Mouse (Mus musculus): ENCODE measurements around the gene Gsk3a. TPM values are rescaled to one million over a fixed set of nuclear protein-coding genes. Genes with fewer than 3 reads are reported as not detected.

Gsk3a gene
- polyA plus RNA-seq, 1 experiment from 2014 or later = 19.7 TPM

DNA sequence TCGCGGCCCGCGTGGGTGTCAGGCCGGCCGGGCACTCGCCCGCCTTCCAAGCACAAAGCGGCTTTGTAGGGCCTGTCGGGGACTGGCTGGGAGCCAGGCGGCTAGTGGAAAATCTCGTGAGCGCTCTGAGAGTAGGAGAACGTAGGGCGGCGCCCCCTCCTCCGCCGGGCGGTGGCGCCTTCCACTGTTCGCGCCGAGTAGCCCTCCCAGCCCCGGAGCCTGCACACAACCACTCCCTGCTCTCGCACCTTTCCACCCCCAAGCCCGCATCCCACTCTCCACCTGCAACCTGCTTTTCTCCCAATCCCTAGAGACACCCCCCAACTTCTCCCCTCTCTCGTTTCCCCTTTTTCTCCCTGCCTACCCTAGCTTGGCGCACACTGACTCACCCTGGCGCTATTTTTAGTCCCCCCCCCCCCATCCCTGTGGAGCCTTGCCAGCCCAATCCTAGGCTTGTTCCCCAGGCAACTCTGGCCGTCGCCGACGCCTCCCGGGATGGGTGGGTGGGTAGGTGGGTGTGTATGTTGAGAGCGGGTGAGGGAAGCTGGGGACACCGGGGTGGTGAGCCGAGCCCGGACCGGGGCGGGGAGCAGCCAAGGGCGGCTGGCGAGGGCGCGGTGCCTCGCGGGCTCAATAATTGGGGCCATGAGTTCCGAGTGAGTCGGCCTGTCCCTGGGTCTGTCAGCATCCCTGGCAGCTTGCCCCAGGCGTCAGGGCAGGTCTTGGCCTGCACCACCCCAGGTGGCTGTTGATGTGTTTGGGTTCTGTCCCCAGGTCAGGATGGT is 41.6 kb upstream of the Gsk3a start:
- peak; percentile 61 for ATAC-seq (ENCODE audit: low FRiP score, low read depth)
- no peaks in the 10 kb centered on the region for H3K27me3 ChIP-seq
- H3K4me3 ChIP-seq = peak overlapping the region; percentile 59
- no peaks in the 10 kb centered on the region for H3K36me3 ChIP-seq
- H3K4me1 ChIP-seq (replicated peaks) = peaks cover 75% of the 10 kb centered on the region
- under 1% methylated on average over 37 of the region's 49 CpGs for WGBS
- no peaks in the 10 kb centered on the region for H3K9me3 ChIP-seq
- H3K4me2 ChIP-seq = peak overlapping the region; percentile 69
- peak overlapping the region; percentile 99 for H3K27ac ChIP-seq (replicated peaks)
- H3K9ac ChIP-seq = peak overlapping the region; percentile 81

DNA sequence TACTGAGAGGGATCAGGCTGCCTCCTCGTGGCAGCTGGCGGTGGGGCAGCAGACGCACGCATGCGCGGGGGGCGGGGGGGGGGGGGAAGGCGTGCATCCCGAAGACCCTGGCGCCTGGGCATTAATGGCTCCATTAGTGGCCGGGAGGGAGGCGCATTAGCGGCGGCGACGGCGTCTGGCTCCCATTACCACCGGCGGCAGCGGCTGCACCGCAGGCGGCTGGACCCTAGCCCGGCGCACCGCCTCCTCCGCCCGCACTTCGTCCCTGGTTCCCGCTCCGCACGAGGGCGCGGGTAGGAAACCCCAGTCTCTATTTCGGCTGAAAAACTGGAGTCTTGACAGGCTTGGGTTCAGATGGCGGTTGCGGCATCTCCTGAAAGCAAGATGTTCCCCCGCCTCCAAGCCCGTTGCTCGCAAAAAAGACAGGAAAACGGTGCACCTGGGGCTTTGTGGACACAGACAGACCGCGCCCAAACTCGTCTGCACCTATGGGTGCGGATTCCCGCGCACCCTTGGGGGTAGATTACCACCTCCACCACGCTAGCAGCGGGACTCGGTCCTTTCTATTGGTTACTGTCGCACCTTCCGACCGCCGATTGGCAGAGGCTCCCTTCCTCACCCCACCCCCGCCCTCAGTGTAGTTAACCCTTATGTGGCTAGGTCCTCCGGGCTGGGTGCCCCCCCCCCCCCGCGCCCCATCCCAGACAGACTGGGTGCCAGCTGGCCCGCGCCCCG is 40.9 kb upstream of the Gsk3a start:
- under 1% methylated on average over 54 of the region's 60 CpGs for WGBS
- peak; percentile 77 for ATAC-seq (ENCODE audit: low FRiP score, low read depth)
- H3K4me1 ChIP-seq (replicated peaks) = peaks cover 75% of the 10 kb centered on the region

DNA sequence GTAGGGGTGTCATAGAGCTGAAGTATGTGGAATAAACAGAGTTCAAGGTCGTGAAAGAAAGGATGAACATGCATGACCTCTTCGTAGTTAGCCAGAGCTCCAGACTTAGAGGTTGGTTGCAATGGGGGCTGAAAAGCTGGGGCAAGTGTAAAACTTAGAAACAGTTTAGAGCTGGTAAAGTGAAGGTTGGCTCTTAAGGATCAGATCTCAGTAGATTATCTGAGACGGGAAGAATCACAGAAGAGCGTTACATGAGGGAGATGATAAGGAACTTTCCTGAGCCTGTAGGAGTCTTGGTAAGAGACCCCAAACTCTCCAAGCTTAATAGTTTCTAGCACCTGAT is 40.3 kb upstream of the Gsk3a start:
- peak overlapping the region; percentile 69 for H3K4me2 ChIP-seq
- peak overlapping the region; percentile 18 for H3K9ac ChIP-seq
- H3K4me3 ChIP-seq = peak overlapping the region; percentile 59
- H3K27ac ChIP-seq (replicated peaks) = peak overlapping the region; percentile 99
- peaks cover 73% of the 10 kb centered on the region for H3K4me1 ChIP-seq (replicated peaks)
- no peaks in the 10 kb centered on the region for H3K27me3 ChIP-seq
- no peaks in the 10 kb centered on the region for H3K9me3 ChIP-seq
- H3K36me3 ChIP-seq = peaks cover 6% of the 10 kb centered on the region; the same call in 1 of the 2 replicates
- WGBS = 18% methylated on average over 4 of the region's 4 CpGs
- no peak for ATAC-seq (ENCODE audit: low FRiP score, low read depth)

More for the DNA sequence above, 40.9 kb upstream of the Gsk3a start:
- H3K4me3 ChIP-seq = peak overlapping the region; percentile 59
- H3K27ac ChIP-seq (replicated peaks) = peak overlapping the region; percentile 99
- H3K4me2 ChIP-seq = peak overlapping the region; percentile 69
- peak overlapping the region; percentile 81 for H3K9ac ChIP-seq
- H3K36me3 ChIP-seq = peaks cover under 1% of the 10 kb centered on the region; the same call in 1 of the 2 replicates
- H3K9me3 ChIP-seq = no peaks in the 10 kb centered on the region
- no peaks in the 10 kb centered on the region for H3K27me3 ChIP-seq

- H3K9me3 ChIP-seq = no peaks in the 10 kb centered on the region
- WGBS = 88% methylated on average over 4 of the region's 4 CpGs
- peak overlapping the region; percentile 69 for H3K4me2 ChIP-seq
- H3K4me1 ChIP-seq (replicated peaks) = peaks cover 72% of the 10 kb centered on the region
- peak overlapping the region; percentile 18 for H3K9ac ChIP-seq
- ATAC-seq (ENCODE audit: low FRiP score, low read depth) = no peak
- peak overlapping the region; percentile 59; the same call in 1 of the 2 replicates for H3K4me3 ChIP-seq
- H3K27ac ChIP-seq (replicated peaks) = peak overlapping the region; percentile 99
- H3K36me3 ChIP-seq = peaks cover 11% of the 10 kb centered on the region
- H3K27me3 ChIP-seq = no peaks in the 10 kb centered on the region
These were observed 39.8 kb upstream of the Gsk3a start for GRCm38 (mm10) chr7:25277405-25277804.

DNA sequence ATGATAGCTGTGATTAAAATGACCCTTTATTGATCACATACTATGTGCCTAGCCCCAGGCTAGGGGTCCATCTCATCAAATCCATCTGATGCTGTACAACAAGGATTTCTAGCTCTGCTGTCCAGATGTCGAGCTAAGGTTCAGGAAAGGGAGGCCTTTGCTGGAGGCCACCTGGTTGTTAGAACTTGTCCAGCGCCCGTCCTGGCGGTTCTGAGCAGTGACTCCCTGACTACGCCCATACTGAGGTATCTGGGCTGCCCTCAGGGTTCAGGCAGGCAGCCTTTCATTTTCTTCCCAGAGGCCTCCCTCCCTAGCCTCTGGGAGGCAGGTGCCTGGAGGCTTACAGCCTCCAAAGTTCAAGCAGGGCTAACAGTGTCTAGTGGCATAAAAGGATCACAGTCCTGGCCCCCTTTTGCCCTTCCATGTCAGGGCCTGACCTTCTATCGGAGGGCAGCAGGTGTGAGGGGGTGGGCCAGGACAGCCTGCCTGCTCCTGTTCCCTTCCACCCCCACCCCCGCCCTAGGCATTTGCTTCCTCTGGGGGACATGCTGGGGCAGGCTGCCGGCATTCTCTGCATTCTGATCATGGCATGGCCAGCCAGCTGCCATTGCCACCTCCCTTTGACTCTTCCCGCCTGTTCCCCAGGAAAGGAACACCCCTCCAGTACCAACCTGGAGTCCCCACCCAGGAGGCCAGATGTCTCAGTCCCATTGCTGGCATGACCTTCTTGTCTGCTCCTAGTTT is 38.1 kb upstream of the Gsk3a start:
- Histone ChIP-seq H3K9me3 (no peaks in the 10 kb centered on the region), H3K27me3 (no peaks in the 10 kb centered on the region), H3K27ac (replicated peaks) (no peak overlapping the region; the same call in 1 of the 2 replicates), H3K9ac (no peak overlapping the region), H3K4me3 (no peak overlapping the region), H3K4me2 (no peak overlapping the region), H3K4me1 (replicated peaks) (peaks cover 62% of the 10 kb centered on the region), H3K36me3 (peaks cover 24% of the 10 kb centered on the region)
- 60% methylated on average over 9 of the region's 9 CpGs for WGBS
- ATAC-seq (ENCODE audit: low FRiP score, low read depth) = no peak

DNA sequence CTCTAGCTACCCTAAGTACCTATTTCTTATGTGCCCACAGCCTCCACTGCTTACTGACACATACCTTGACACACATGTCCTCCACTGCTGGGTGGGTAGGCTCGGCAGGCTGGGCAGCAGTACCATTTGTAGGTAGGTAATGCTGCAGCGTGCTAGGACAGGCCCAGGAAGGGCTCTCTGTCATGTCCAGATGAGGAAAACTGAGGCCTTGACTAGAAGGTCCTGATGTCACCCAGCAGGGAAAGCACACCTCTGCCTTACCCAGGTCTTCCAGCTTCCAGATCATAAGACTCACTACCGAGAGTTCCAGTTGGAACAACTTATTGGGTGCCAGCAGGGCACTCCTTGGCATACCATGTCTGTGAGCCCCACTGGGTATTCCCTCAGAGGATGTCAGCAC is 37.3 kb upstream of the Gsk3a start:
- no peak overlapping the region for H3K4me3 ChIP-seq
- H3K4me1 ChIP-seq (replicated peaks) = peaks cover 61% of the 10 kb centered on the region
- WGBS = 92% methylated on average over 3 of the region's 3 CpGs
- no peak overlapping the region for H3K4me2 ChIP-seq
- peaks cover 24% of the 10 kb centered on the region for H3K36me3 ChIP-seq
- H3K27ac ChIP-seq (replicated peaks) = no peak overlapping the region
- ATAC-seq (ENCODE audit: low FRiP score, low read depth) = no peak
- H3K9ac ChIP-seq = peak overlapping the region; percentile 15; the same call in 1 of the 2 replicates
- no peaks in the 10 kb centered on the region for H3K27me3 ChIP-seq
- no peaks in the 10 kb centered on the region for H3K9me3 ChIP-seq

- Histone ChIP-seq H3K27ac (replicated peaks) (no peak overlapping the region), H3K9me3 (no peaks in the 10 kb centered on the region), H3K27me3 (no peaks in the 10 kb centered on the region), H3K4me3 (no peak overlapping the region), H3K36me3 (peaks cover 24% of the 10 kb centered on the region), H3K4me2 (no peak overlapping the region), H3K4me1 (replicated peaks) (peaks cover 61% of the 10 kb centered on the region), H3K9ac (peak overlapping the region; percentile 15; the same call in 1 of the 2 replicates)
- 61% methylated on average over 5 of the region's 5 CpGs for WGBS
- no peak for ATAC-seq (ENCODE audit: low FRiP score, low read depth)
These were observed 36.9 kb upstream of the Gsk3a start for GRCm38 (mm10) chr7:25274571-25274970.

- peaks cover 65% of the 10 kb centered on the region for H3K4me1 ChIP-seq (replicated peaks)
These were observed 35.9 kb upstream of the Gsk3a start for GRCm38 (mm10) chr7:25273259-25274241.

GRCm38 (mm10) chr7:25272445-25273258 is 35.0 kb upstream of the Gsk3a start:
- Histone ChIP-seq H3K9me3 (no peaks in the 10 kb centered on the region), H3K36me3 (peaks cover 24% of the 10 kb centered on the region), H3K4me1 (replicated peaks) (peaks cover 61% of the 10 kb centered on the region), H3K9ac (no peak overlapping the region), H3K4me3 (no peak overlapping the region), H3K27ac (replicated peaks) (no peak overlapping the region), H3K4me2 (no peak overlapping the region), H3K27me3 (no peaks in the 10 kb centered on the region)
- no peak for ATAC-seq (ENCODE audit: low FRiP score, low read depth)
- WGBS = 91% methylated on average over 38 of the region's 38 CpGs

More at GRCm38 (mm10) chr7:25273259-25274241, 35.9 kb upstream of the Gsk3a start:
- ATAC-seq (ENCODE audit: low FRiP score, low read depth) = no peak
- no peaks in the 10 kb centered on the region for H3K9me3 ChIP-seq
- H3K36me3 ChIP-seq = peaks cover 24% of the 10 kb centered on the region
- WGBS = 90% methylated on average over 22 of the region's 22 CpGs
- no peak overlapping the region for H3K9ac ChIP-seq
- no peaks in the 10 kb centered on the region for H3K27me3 ChIP-seq
- H3K27ac ChIP-seq (replicated peaks) = no peak overlapping the region
- no peak overlapping the region for H3K4me3 ChIP-seq
- no peak overlapping the region for H3K4me2 ChIP-seq

DNA sequence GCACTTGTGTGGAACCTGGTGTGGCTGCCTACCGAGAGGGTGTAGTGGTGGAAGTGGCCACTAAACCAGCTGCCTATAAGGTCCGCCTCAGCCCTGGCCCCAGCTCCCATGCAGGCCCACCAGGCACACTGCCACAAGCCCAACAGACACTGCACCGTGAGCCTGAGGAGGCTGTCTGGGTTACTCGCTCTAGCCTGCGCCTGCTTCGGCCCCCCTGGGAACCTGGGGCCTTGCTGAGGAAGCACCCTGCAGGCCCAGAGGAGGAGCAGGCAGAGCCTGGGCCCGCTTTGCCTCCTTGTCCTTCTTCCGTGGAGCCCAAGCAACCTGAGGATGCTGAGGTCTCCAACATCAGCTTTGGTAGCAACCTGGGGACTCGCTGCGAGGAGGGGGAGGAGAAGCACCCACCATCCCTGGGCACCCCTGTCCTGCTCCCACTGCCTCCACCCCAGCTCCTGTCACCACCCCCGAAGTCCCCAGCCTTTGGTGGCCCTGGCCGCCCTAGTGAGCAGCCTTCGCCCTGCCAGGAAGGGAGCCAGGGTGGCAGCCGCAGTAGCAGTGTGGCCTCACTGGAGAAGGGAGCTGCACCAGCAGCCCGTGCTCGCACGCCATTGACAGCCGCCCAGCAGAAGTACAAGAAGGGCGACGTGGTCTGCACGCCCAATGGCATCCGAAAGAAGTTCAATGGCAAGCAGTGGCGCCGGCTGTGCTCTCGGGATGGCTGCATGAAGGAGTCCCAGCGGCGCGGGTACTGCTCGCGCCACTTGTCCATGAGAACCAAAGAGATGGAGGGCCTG is 34.2 kb upstream of the Gsk3a start:
- 89% methylated on average over 30 of the region's 30 CpGs for WGBS
- Histone ChIP-seq H3K4me1 (replicated peaks) (peaks cover 57% of the 10 kb centered on the region), H3K4me3 (no peak overlapping the region)

More for the DNA sequence above, 34.2 kb upstream of the Gsk3a start:
- Histone ChIP-seq H3K36me3 (peaks cover 24% of the 10 kb centered on the region), H3K27ac (replicated peaks) (no peak overlapping the region), H3K9me3 (no peaks in the 10 kb centered on the region), H3K27me3 (no peaks in the 10 kb centered on the region), H3K9ac (no peak overlapping the region), H3K4me2 (no peak overlapping the region)
- no peak for ATAC-seq (ENCODE audit: low FRiP score, low read depth)
